8 mouse cellular contexts compared by ENCODE assay signal in the genomic region with DNA sequence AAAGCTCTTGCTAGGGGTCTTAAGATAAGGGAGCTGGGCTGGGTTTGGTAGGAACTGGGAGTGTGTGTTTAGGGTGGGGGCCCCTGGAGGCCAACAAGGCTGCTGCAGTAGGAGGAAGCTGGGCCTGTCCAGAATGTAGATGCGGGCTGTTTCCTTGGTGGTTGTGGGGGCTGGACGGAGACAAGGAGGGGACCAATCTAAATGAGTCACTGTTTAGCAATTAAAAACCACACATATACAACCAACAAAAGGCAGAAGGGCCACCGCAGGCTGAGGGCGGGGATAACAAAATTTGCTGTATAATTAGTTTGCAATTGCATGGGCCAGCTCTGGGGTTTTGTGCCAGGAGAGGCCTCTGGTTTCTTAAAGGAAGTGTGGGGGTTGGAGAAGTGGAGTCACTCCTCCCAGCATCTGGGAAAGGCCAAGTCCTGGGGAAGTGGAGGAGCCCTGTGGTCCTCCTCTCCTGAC. TPM values are rescaled to one million over a fixed set of nuclear protein-coding genes. Genes with fewer than 3 reads are reported as not detected.
A peak's percentile ranks its signal among the peaks of the same experiment; 100 is the strongest.
DNase-seq lines count a peak whose midpoint lies in the region; ATAC-seq and TF ChIP-seq lines count a peak whose summit lies in the region.

No protein-coding gene starts in this region.

- H3K27ac ChIP-seq in brown adipose tissue, adult 24 weeks (replicated peaks; ENCODE audit: low read depth, low read length): peak overlapping the region; percentile 85
- peak overlapping the region; percentile 99 for H3K27ac ChIP-seq in heart, adult 2 months

- H3K27me3 ChIP-seq in heart, adult 2 months (ENCODE audit: control insufficient read depth, insufficient read depth, low read length): no peaks in the 10 kb centered on the region

- no peak for TF ChIP-seq EP300 in heart, adult 2 months (IDR thresholded peaks at IDR 0.05; ENCODE audit: insufficient read depth, low read depth, low read length)

- DNase-seq in ovary, adult 18-20 months (ENCODE audit: low spot score): peak; percentile 57
- no peak for DNase-seq in ovary, postnatal 14 days (ENCODE audit: low spot score)
- DNase-seq in heart, adult 2 months: peak; percentile 71 to 81
- DNase-seq in kidney, adult 18-20 months: peak; percentile 63
- DNase-seq in lung, adult 2 months: no peak
- DNase-seq in right cerebral cortex, postnatal 14 days: no peak

- TF ChIP-seq POLR2A in heart, adult 2 months (IDR thresholded peaks at IDR 0.05; ENCODE audit: insufficient read depth, low read depth, low read length): no peak
- no peak for TF ChIP-seq POLR2A in lung, adult 2 months (IDR thresholded peaks at IDR 0.05; ENCODE audit: borderline replicate concordance, extremely low read depth, low read depth, low read length)

- WGBS in heart, adult 2 months: 0% methylated on average over 4 of the region's 4 CpGs
- 1% methylated on average over 4 of the region's 4 CpGs for WGBS in lung, adult 2 months

- intact Hi-C loops in heart, adult 2 months (cut with DNase I): loop anchor here (1.0 to 5.0 kb wide), 3 partner anchors 20 to 107 kb away; a partner anchor contains a TSS

- H3K4me1 ChIP-seq in brown adipose tissue, adult 24 weeks (ENCODE audit: control insufficient read depth, insufficient read depth, insufficient read length, low read length): peaks cover 39% of the 10 kb centered on the region
- peaks cover 32% of the 10 kb centered on the region for H3K4me1 ChIP-seq in heart, adult 2 months (ENCODE audit: control insufficient read depth, insufficient read depth, low read length)
- H3K4me1 ChIP-seq in lung, adult 2 months (ENCODE audit: control insufficient read depth, insufficient read depth, low read length): peaks cover 39% of the 10 kb centered on the region

- peaks cover 16% of the 10 kb centered on the region for H3K79me2 ChIP-seq in heart, adult 2 months (replicated peaks; ENCODE audit: control insufficient read depth, insufficient read depth, low read length)

- H3K9ac ChIP-seq in heart, adult 2 months (ENCODE audit: low read depth, low read length): peak overlapping the region; percentile 100

- ATAC-seq in neutrophil, adult 5-6 weeks (ENCODE audit: extremely low read depth, insufficient number of reproducible peaks, low FRiP score, poor library complexity, severe bottlenecking): peak; percentile 17; the same call in 1 of the 2 replicates

- peak; percentile 63 for TF ChIP-seq CTCF in heart, adult 2 months (IDR thresholded peaks at IDR 0.05)
- TF ChIP-seq CTCF in lung, adult 2 months (IDR thresholded peaks at IDR 0.05; ENCODE audit: insufficient read depth, low read length): 0 out of 2 replicates have a peak, but pooled peaks have one; percentile 19

- H3K4me3 ChIP-seq in brown adipose tissue, adult 24 weeks (ENCODE audit: insufficient read depth, low read depth, low read length): peak overlapping the region; percentile 80
- peak overlapping the region; percentile 97 for H3K4me3 ChIP-seq in heart, adult 2 months
- peak overlapping the region; percentile 76 for H3K4me3 ChIP-seq in lung, adult 2 months (replicated peaks; ENCODE audit: extremely low read depth, low read depth, low read length)

- H3K36me3 ChIP-seq in heart, adult 2 months (ENCODE audit: control insufficient read depth, insufficient read depth, low read length): peaks cover 35% of the 10 kb centered on the region

RNA-seq across cellular contexts. Expression of a gene that starts 2.6 kb away (rescaled TPM):
- polyA plus RNA-seq in brown adipose tissue, adult 24 weeks (2012; ENCODE audit: insufficient read depth, insufficient read length, missing spikeins): 12.4 and 17.4 TPM in 2 replicates
- total RNA-seq in heart, adult 2 months (2021): 10 to 100 TPM; 39.2 to 39.8 TPM
- polyA plus RNA-seq in heart, adult 2 months (2012; rRNA removed): 17.2 and 24.1 TPM in 2 replicates
- polyA plus RNA-seq in lung, adult 2 months (2012; rRNA removed): 87.2 and 115 TPM in 2 replicates
- total RNA-seq in neutrophil, adult 5-6 weeks (2017): 36.7 and 47.5 TPM in 2 replicates

Comparison
In these comparisons a context has a peak if more than half of its experiments do, and no peak if none do; other contexts are left out.
1. DNase-seq: peak in ovary, adult 18-20 months (single experiment), heart, adult 2 months (2 of 2) and kidney, adult 18-20 months (single experiment); none in ovary, postnatal 14 days (single experiment), lung, adult 2 months (single experiment) and right cerebral cortex, postnatal 14 days (single experiment).
2. Peak in every context shown above with its lines, with median percentiles within 50 percentile points of each other: H3K4me3 ChIP-seq.